Mouse (Mus musculus): ENCODE measurements around the gene Tmem121. TPM values are rescaled to one million over a fixed set of nuclear protein-coding genes. Genes with fewer than 3 reads are reported as not detected.

The Tmem121 gene
- polyA plus RNA-seq, 1 experiment from 2014 or later: 50.8 TPM

GRCm38 (mm10) chr12:113148381-113149035 is 37.2 kb upstream of the Tmem121 start:
- Histone ChIP-seq H3K9ac (ENCODE audit: low read depth, low read length) (no peak overlapping the region), H3K27ac (ENCODE audit: low read depth, low read length) (no peak overlapping the region), H3K36me3 (ENCODE audit: control insufficient read depth, insufficient read depth, low read length) (no peaks in the 10 kb centered on the region; the same call in 1 of the 2 replicates), H3K4me2 (ENCODE audit: low read length) (no peak overlapping the region), H3K4me1 (ENCODE audit: control insufficient read depth, insufficient read depth, low read depth, low read length) (peaks cover 18% of the 10 kb centered on the region), H3K27me3 (replicated peaks; ENCODE audit: control insufficient read depth, insufficient read depth, low read length) (peaks cover 16% of the 10 kb centered on the region), H3K4me3 (ENCODE audit: low read length) (no peak overlapping the region), H3K9me3 (ENCODE audit: control insufficient read depth, low read length) (no peaks in the 10 kb centered on the region)
- no peak for ATAC-seq
- 33% methylated on average over 16 of the region's 16 CpGs for WGBS

DNA sequence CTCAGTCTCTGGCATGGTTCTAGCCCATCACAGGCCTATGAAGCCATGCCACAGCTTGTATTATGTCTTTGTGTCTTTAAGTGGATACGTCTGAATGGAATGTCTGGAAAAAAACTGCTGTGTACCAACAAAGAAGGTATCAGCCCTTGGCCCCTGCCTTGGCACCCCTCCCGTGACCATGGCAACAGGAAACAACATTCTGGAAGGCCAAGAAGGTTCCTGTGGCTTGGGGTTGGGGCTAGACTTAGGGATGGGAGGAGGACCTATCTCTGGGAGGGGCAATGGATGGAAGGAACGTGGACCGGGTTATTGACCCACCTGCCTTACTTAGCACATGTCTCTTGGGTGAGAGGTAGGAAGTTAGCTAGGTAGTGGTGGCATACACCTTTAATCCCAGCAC is 36.4 kb upstream of the Tmem121 start:
- Histone ChIP-seq H3K4me1 (ENCODE audit: control insufficient read depth, insufficient read depth, low read depth, low read length) (peaks cover 18% of the 10 kb centered on the region), H3K9me3 (ENCODE audit: control insufficient read depth, low read length) (no peaks in the 10 kb centered on the region), H3K4me3 (ENCODE audit: low read length) (no peak overlapping the region), H3K36me3 (ENCODE audit: control insufficient read depth, insufficient read depth, low read length) (no peaks in the 10 kb centered on the region; the same call in 1 of the 2 replicates), H3K4me2 (ENCODE audit: low read length) (no peak overlapping the region), H3K27me3 (replicated peaks; ENCODE audit: control insufficient read depth, insufficient read depth, low read length) (peaks cover 19% of the 10 kb centered on the region), H3K9ac (ENCODE audit: low read depth, low read length) (no peak overlapping the region), H3K27ac (ENCODE audit: low read depth, low read length) (no peak overlapping the region)
- no peak for ATAC-seq
- 48% methylated on average over 4 of the region's 4 CpGs for WGBS

DNA sequence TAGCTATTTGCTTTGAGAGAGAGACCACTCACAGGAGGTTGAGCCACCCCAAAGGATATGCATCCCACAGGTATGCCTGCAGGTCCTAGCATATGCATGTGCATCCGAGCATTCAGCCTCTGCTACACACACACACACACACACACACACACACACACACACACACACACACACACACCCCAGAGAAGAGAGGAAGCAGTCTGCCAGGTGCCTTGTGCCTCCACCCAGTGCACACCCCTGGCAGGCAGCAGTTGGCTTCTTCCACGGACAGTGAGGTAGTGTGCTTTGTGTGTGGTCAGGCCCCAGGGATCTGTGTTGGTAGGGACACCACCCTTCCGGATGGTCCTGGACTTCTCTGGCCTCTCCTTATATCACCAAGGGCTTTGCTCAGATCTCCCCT is 35.8 kb upstream of the Tmem121 start:
- 83% methylated on average over 2 of the region's 3 CpGs for WGBS
- no peak overlapping the region for H3K4me2 ChIP-seq (ENCODE audit: low read length)
- ATAC-seq: no peak
- no peak overlapping the region for H3K9ac ChIP-seq (ENCODE audit: low read depth, low read length)
- H3K36me3 ChIP-seq (ENCODE audit: control insufficient read depth, insufficient read depth, low read length): no peaks in the 10 kb centered on the region; the same call in 1 of the 2 replicates
- H3K4me1 ChIP-seq (ENCODE audit: control insufficient read depth, insufficient read depth, low read depth, low read length): peaks cover 19% of the 10 kb centered on the region
- no peak overlapping the region for H3K4me3 ChIP-seq (ENCODE audit: low read length)
- no peak overlapping the region for H3K27ac ChIP-seq (ENCODE audit: low read depth, low read length)
- peaks cover 19% of the 10 kb centered on the region for H3K27me3 ChIP-seq (replicated peaks; ENCODE audit: control insufficient read depth, insufficient read depth, low read length)
- H3K9me3 ChIP-seq (ENCODE audit: control insufficient read depth, low read length): no peaks in the 10 kb centered on the region

DNA sequence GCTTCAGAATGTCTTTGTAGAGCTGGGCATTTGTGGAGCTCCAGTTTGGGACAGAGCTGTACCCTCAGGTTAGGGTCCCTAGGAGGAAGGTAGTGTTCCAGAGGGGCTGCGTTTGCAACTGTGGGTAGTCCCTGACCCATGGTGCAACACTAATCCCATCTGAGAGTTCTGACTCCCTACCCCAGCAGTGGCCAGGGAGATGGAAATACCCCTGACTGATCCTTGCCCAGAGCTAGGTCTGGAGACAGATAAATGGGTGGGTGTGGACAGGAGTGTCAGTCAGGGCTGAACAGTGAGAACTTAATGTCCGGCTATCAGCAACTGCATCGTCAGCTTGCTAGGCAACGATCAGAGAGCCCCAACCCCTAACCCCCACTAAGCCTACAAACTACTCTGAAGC is 35.1 kb upstream of the Tmem121 start:
- H3K36me3 ChIP-seq (ENCODE audit: control insufficient read depth, insufficient read depth, low read length): no peaks in the 10 kb centered on the region
- 90% methylated on average over 4 of the region's 4 CpGs for WGBS

DNA sequence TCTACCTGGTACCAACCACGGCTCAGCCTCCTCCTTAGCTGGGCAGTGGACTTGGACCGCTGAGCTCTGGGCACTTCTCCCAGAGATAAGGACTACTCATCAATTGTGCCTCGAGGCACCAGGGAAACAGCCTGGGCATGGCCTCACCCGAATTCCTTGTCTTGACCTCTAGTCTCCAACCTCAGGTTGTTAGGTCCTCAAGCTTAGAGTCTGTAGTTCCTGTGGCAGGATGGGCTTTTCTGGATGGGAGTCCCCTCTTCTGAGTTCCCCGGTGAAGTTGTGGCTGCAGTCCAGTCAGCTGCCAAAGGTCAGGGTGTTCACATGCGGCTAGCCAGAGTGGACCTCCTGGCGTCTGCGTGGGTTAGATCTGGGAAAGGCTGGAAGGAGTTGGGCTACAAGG is 34.7 kb upstream of the Tmem121 start:
- peaks cover 26% of the 10 kb centered on the region for H3K4me1 ChIP-seq (ENCODE audit: control insufficient read depth, insufficient read depth, low read depth, low read length)
- no peak overlapping the region for H3K4me3 ChIP-seq (ENCODE audit: low read length)
- no peak overlapping the region for H3K27ac ChIP-seq (ENCODE audit: low read depth, low read length)
- peaks cover 19% of the 10 kb centered on the region for H3K27me3 ChIP-seq (replicated peaks; ENCODE audit: control insufficient read depth, insufficient read depth, low read length)
- no peaks in the 10 kb centered on the region for H3K9me3 ChIP-seq (ENCODE audit: control insufficient read depth, low read length)
- no peak overlapping the region for H3K9ac ChIP-seq (ENCODE audit: low read depth, low read length)
- H3K4me2 ChIP-seq (ENCODE audit: low read length): no peak overlapping the region
- WGBS: 68% methylated on average over 8 of the region's 8 CpGs
- H3K36me3 ChIP-seq (ENCODE audit: control insufficient read depth, insufficient read depth, low read length): no peaks in the 10 kb centered on the region
- ATAC-seq: no peak

More for the DNA sequence above, 35.1 kb upstream of the Tmem121 start:
- Histone ChIP-seq H3K9me3 (ENCODE audit: control insufficient read depth, low read length) (no peaks in the 10 kb centered on the region), H3K27me3 (replicated peaks; ENCODE audit: control insufficient read depth, insufficient read depth, low read length) (peaks cover 19% of the 10 kb centered on the region), H3K4me1 (ENCODE audit: control insufficient read depth, insufficient read depth, low read depth, low read length) (peaks cover 26% of the 10 kb centered on the region), H3K4me2 (ENCODE audit: low read length) (no peak overlapping the region), H3K4me3 (ENCODE audit: low read length) (no peak overlapping the region), H3K9ac (ENCODE audit: low read depth, low read length) (no peak overlapping the region), H3K27ac (ENCODE audit: low read depth, low read length) (no peak overlapping the region)
- no peak for ATAC-seq

- Histone ChIP-seq H3K27ac (ENCODE audit: low read depth, low read length) (no peak overlapping the region), H3K4me3 (ENCODE audit: low read length) (peak overlapping the region; percentile 40), H3K9ac (ENCODE audit: low read depth, low read length) (peak overlapping the region; percentile 41), H3K27me3 (replicated peaks; ENCODE audit: control insufficient read depth, insufficient read depth, low read length) (peaks cover 19% of the 10 kb centered on the region), H3K36me3 (ENCODE audit: control insufficient read depth, insufficient read depth, low read length) (no peaks in the 10 kb centered on the region), H3K4me2 (ENCODE audit: low read length) (peak overlapping the region; percentile 57), H3K4me1 (ENCODE audit: control insufficient read depth, insufficient read depth, low read depth, low read length) (peaks cover 23% of the 10 kb centered on the region), H3K9me3 (ENCODE audit: control insufficient read depth, low read length) (no peaks in the 10 kb centered on the region)
- no peak for ATAC-seq
- WGBS: under 1% methylated on average over 34 of the region's 36 CpGs
Measured at GRCm38 (mm10) chr12:113151661-113152271, 34.0 kb upstream of the Tmem121 start.

DNA sequence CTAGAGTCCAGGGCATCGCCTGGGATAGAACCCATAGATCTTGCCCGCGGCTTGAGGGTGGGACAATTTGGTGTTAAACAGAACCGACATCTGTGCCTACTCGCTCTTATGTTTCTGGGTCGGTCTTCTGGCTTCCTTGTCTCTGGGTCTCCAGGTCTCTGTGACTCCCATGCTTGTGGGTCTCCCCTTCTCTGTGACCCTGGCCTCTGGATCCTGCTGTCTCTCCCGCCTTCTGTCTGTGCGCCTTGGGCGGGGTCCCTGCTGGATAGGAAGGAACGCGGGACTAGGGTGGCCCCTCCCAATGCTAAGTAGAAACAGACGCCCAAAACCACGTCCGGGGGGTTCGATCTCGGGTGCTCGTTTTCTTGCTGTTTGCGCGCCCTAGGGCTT is 33.5 kb upstream of the Tmem121 start:
- WGBS: 32% methylated on average over 19 of the region's 19 CpGs
- no peak for ATAC-seq
- peak overlapping the region; percentile 40 for H3K4me3 ChIP-seq (ENCODE audit: low read length)
- H3K9me3 ChIP-seq (ENCODE audit: control insufficient read depth, low read length): no peaks in the 10 kb centered on the region
- no peak overlapping the region for H3K27ac ChIP-seq (ENCODE audit: low read depth, low read length)
- peaks cover 27% of the 10 kb centered on the region for H3K4me1 ChIP-seq (ENCODE audit: control insufficient read depth, insufficient read depth, low read depth, low read length)
- H3K27me3 ChIP-seq (replicated peaks; ENCODE audit: control insufficient read depth, insufficient read depth, low read length): peaks cover 19% of the 10 kb centered on the region
- peak overlapping the region; percentile 57 for H3K4me2 ChIP-seq (ENCODE audit: low read length)
- H3K9ac ChIP-seq (ENCODE audit: low read depth, low read length): peak overlapping the region; percentile 41
- no peaks in the 10 kb centered on the region for H3K36me3 ChIP-seq (ENCODE audit: control insufficient read depth, insufficient read depth, low read length)

DNA sequence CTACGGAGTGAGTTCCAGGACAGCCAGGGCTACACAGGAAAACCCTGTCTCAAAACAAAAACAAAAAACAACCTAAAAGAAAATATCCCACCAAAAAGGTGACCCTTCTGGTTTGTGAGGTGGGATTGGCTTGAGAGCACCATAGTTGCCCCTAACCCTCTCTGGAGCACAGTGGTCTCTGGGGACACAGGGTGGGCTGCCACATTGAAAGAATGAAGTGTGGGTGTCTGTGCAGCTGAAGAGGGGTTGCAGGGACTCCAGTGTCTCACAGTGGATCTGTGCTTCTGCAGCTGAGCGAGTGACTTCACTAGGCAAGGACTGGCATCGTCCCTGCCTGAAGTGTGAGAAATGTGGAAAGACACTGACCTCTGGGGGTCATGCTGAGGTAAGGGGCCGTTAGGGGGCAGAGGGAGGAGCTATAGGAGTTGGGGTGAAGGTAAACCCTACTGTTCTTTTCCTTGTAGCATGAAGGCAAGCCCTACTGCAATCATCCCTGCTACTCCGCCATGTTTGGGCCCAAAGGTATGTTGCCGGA is 32.7 kb upstream of the Tmem121 start:
- no peaks in the 10 kb centered on the region for H3K36me3 ChIP-seq (ENCODE audit: control insufficient read depth, insufficient read depth, low read length)
- no peaks in the 10 kb centered on the region for H3K9me3 ChIP-seq (ENCODE audit: control insufficient read depth, low read length)
- ATAC-seq: no peak
- H3K27me3 ChIP-seq (replicated peaks; ENCODE audit: control insufficient read depth, insufficient read depth, low read length): peaks cover 19% of the 10 kb centered on the region
- peaks cover 25% of the 10 kb centered on the region for H3K4me1 ChIP-seq (ENCODE audit: control insufficient read depth, insufficient read depth, low read depth, low read length)
- no peak overlapping the region for H3K27ac ChIP-seq (ENCODE audit: low read depth, low read length)
- H3K4me3 ChIP-seq (ENCODE audit: low read length): no peak overlapping the region
- WGBS: 84% methylated on average over 6 of the region's 6 CpGs
- H3K4me2 ChIP-seq (ENCODE audit: low read length): no peak overlapping the region
- H3K9ac ChIP-seq (ENCODE audit: low read depth, low read length): no peak overlapping the region

- peaks cover 24% of the 10 kb centered on the region for H3K4me1 ChIP-seq (ENCODE audit: control insufficient read depth, insufficient read depth, low read depth, low read length)
- H3K27ac ChIP-seq (ENCODE audit: low read depth, low read length): no peak overlapping the region
- ATAC-seq: no peak
- H3K36me3 ChIP-seq (ENCODE audit: control insufficient read depth, insufficient read depth, low read length): no peaks in the 10 kb centered on the region
- H3K9ac ChIP-seq (ENCODE audit: low read depth, low read length): no peak overlapping the region
- no peak overlapping the region for H3K4me2 ChIP-seq (ENCODE audit: low read length)
- H3K4me3 ChIP-seq (ENCODE audit: low read length): no peak overlapping the region
- no peaks in the 10 kb centered on the region for H3K9me3 ChIP-seq (ENCODE audit: control insufficient read depth, low read length)
- peaks cover 19% of the 10 kb centered on the region for H3K27me3 ChIP-seq (replicated peaks; ENCODE audit: control insufficient read depth, insufficient read depth, low read length)
- WGBS: 93% methylated on average over 7 of the region's 7 CpGs
Measured at GRCm38 (mm10) chr12:113153971-113154370, 31.8 kb upstream of the Tmem121 start.

Measured in hindbrain, embryonic 16.5 days (tissue).